Mouse (Mus musculus) small intestine, adult 2 months (tissue): Measurements from ENCODE around the gene Gm20662. TPM values are rescaled to one million over a fixed set of nuclear protein-coding genes. Genes with fewer than 3 reads are reported as not detected.

Experiments
- H3K27ac ChIP-seq: fragments of 200-500 bp; 2 replicates; pipeline ENCODE4 v1.5.1; 2012; ENCODE audit warnings: low read depth, low read length, control low read depth, inconsistent platforms; ENCODE audit not compliant: insufficient read depth
- H3K27me3 ChIP-seq: fragments of 200-500 bp; 2 replicates; pipeline ENCODE4 v1.6.1; 2012; ENCODE audit warnings: mild to moderate bottlenecking, moderate library complexity, low read length, inconsistent platforms; ENCODE audit not compliant: control insufficient read depth, insufficient read depth
- H3K36me3 ChIP-seq: fragments of 200-500 bp; 2 replicates; pipeline ENCODE4 v1.6.1; 2012; ENCODE audit warnings: mild to moderate bottlenecking, low read length, control low read depth, inconsistent platforms; ENCODE audit not compliant: control insufficient read depth, insufficient read depth
- H3K4me1 ChIP-seq: fragments of 200-500 bp; 2 replicates; pipeline ENCODE4 v1.6.1; 2012; ENCODE audit warnings: low read length, inconsistent platforms, mixed read lengths; ENCODE audit not compliant: control insufficient read depth, insufficient read depth, insufficient read length
- H3K4me3 ChIP-seq: fragments of 200-500 bp; 2 replicates; pipeline ENCODE4 v1.5.1; 2012; ENCODE audit warnings: low read depth, mild to moderate bottlenecking, control low read depth, inconsistent platforms, low read length, moderate library complexity
- CTCF ChIP-seq: fragments of 200-500 bp; IDR thresholded peaks from 2 replicates; pipeline ENCODE4 v1.5.1; 2012; ENCODE audit warnings: low read depth, mild to moderate bottlenecking, control low read depth, inconsistent platforms, low read length, moderate library complexity, mixed read lengths; ENCODE audit not compliant: insufficient replicate concordance, insufficient read length; ENCODE audit errors: extremely low read depth
- POLR2A ChIP-seq: fragments of 200-500 bp; IDR thresholded peaks from 2 replicates; pipeline ENCODE4 v1.6.1; 2012; ENCODE audit warnings: low read depth, mild to moderate bottlenecking, control low read depth, inconsistent platforms, low read length, moderate library complexity
- WGBS: fragments of 180-500 bp; shearing (Covaris S2); methylation state at CpG from one replicate; pipeline ENCODE4 v1.1.7; 2018; 5-methylcytosine and 5-hydroxymethylcytosine counted together
- polyA plus RNA-seq: library from polyadenylated mRNA; depleted of rRNA; stranded (reverse); fragments of >200 nt; gene quantifications from 2 replicates; pipeline ENCODE4 v1.2.3, GENCODE M21; 2012; rRNA removed

Gm20662 gene
- 0.46 TPM in 1 of 2 replicates, not detected in the other for polyA plus RNA-seq

DNA sequence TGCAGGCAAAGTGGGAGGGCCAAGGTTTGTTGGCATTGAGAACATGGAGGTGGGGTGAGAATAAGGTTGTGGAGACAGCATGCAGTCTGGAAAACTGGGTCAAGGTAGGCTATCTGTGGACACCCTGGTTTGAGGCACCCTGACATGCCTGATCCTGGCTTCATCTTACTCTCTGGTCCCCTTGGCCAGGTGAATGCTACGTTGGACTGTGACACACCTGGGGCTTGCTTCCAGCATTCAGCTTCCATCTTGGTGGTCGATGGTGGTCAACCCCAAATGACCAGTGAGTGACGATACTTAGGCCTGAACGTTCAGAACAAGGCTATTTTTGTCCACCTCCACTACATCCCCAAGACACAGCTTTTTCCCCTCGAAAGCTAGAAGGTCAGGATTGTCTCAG, at the start of gene Gm20662:
TSS of gene Gm20662 (plus strand) at position 301 of the 400 bp plus-strand sequence.
- Histone ChIP-seq H3K27me3 (no peaks in the 10 kb centered on the region), H3K4me3 (no peak within 1 kb of the TSS), H3K27ac (no peak within 1 kb of the TSS), H3K36me3 (no peaks in the 10 kb centered on the region), H3K4me1 (no peaks in the 10 kb centered on the region)
- 90% methylated on average over 5 of the region's 5 CpGs for WGBS
- TF ChIP-seq CTCF (no peak), POLR2A (no peak)

DNA sequence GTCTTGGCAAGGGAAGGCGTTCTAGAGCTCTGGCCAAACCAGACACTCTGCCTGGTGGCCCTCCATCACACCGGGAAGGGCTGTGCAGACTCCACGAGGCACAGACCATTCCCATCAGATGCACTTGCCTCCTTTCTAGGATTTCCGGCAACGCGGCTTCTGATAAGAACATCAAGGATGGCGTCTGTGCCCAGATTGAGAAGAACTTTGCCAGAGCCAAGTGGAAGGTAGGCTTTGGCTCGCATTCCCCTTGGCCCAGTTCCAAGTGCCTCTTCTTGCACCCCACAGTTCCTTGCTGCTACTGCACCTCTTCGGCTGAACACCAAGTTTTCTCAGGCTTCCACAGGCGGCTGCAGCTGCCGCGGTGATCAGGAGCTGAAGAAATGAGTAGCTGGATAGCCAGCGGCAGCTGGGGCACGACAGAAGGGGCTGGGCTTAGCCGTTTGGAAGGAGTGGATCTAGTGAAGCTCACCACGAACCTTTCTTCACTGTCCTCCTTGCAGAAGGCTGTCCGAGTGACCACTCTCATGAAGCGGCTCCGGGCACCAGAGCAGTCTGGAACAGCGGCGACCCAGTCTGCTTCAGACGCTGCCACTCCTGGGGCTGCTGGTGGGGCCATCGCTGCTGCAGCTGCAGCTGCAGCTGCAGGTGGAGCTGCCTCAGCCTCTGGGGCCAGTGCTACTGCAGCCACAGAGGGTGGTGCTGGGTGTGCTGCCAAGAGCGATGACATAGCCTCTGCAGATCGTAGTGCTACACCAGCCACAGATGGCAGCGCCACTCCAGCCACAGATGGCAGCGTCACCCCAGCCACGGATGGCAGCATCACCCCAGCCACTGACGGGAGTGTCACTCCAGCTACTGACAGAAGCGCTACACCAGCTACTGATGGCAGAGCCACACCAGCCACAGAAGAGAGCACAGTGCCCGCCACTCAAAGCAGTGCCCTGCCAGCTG, 48.6 kb upstream of the Gm20662 start:
- Histone ChIP-seq H3K27ac (no peak overlapping the region), H3K27me3 (no peaks in the 10 kb centered on the region), H3K36me3 (no peaks in the 10 kb centered on the region), H3K4me3 (no peak overlapping the region), H3K4me1 (no peaks in the 10 kb centered on the region; the same call in 1 of the 2 replicates)
- TF ChIP-seq CTCF (no peak), POLR2A (no peak)
- WGBS, result 61% methylated on average over 31 of the region's 31 CpGs

DNA sequence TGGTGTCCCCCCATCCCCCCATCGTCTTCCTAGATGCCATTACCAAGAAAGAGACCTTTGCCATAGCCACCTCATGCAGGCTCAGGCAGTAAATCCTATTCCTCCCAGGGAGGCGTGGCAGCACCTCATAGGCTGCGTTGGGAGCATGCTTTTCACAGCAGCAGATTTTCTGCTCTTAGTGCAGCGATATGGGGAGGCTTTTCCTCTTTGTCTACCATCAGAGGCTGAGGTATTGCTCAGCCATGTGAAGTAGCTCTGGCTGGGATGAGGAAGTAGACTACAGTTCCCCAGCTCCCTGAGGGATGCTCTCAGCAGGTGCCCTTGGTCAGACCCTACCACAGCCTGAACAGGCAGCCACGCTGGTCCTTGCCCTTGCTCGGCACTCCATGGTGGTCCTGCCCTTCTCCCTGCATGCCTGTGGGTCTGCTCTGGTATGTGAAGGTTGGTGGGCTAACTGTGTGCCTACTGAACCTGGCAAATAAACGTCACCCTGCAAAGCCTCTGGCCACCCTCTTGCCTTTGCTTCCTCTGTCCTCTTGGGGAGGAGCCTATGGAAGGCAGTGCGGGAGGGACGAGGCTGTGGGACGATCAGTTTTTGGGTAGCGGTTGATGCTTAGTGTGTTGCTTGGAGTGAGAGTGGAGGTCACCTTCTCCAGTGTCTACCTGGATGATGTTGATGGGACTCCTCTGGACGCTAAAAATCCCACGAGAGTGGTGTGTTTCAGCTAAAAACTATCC, 46.8 kb upstream of the Gm20662 start:
- TF ChIP-seq CTCF (no peak), POLR2A (no peak)
- WGBS, result 77% methylated on average over 13 of the region's 13 CpGs
- Histone ChIP-seq H3K4me3 (no peak overlapping the region), H3K36me3 (no peaks in the 10 kb centered on the region), H3K27ac (no peak overlapping the region), H3K27me3 (no peaks in the 10 kb centered on the region), H3K4me1 (no peaks in the 10 kb centered on the region; the same call in 1 of the 2 replicates)

DNA sequence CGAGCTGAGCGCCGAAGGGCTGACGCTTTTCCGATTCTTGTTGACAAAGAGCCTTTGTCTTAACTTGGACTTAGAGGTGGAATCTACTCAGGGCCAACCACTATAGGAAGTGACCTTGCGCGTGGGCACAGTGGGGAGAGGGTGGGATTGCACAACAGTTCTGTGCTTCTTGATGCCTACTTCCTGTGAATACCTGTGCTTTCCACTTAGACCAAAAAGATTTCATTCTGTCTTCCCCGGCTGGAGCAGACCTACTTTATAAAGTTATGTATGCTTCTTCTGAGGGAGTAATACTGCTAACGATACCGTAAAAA, 46.3 kb upstream of the Gm20662 start, which contains the start of gene Traip:
TSS of gene Traip (plus strand) at position 215 of the 314 bp plus-strand sequence.
- WGBS, result 84% methylated on average over 10 of the region's 10 CpGs
- Histone ChIP-seq H3K4me1 (no peaks in the 10 kb centered on the region; the same call in 1 of the 2 replicates), H3K27ac (no peak within 1 kb of the TSS), H3K4me3 (peak within 1 kb of the TSS; percentile 75), H3K36me3 (no peaks in the 10 kb centered on the region), H3K27me3 (no peaks in the 10 kb centered on the region)
- TF ChIP-seq CTCF (no peak), POLR2A (no peak)

DNA sequence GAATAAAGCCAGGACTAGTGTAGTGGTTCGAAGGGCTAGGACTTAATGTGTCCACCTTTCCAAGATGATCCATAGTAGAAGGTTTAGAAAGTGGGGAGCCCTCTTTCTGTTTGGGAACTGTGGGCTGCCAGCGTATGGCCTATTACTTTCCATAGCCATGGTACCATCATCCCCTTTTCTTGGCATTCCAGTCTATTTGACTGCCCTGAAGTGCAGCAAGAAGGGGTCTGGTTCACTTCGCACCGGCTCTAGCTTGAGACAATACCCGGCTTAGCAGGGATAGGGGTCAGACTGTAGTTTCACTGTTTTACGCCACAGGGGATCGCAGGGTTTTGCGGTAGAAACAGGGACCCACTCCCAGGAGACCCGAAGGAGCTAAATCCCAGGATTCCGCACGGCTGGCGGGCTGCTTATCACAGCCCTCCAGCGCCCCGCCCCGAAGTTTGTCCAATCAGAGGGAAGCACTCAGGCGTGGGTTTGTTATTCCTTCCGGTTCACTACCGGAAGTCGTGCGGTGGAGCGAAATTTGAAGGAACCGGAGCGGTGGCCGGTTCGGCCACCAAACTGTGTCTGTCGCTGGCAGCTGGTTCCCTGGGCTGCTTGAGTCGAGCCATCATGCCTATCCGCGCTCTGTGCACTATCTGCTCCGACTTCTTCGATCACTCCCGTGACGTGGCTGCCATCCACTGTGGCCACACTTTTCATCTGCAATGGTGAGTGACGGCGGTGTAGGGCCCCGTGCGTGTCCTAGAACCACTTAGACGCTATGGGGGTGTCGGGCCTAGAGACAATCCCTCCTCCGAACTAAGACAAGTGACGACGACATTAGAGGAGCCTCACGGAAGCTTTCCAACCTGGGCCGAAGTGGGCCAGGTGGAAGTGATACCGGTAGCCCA, 45.4 kb upstream of the Gm20662 start:
- peak overlapping the region; percentile 75 for H3K4me3 ChIP-seq
- H3K36me3 ChIP-seq, result no peaks in the 10 kb centered on the region
- H3K27ac ChIP-seq, result no peak overlapping the region
- no peaks in the 10 kb centered on the region for H3K27me3 ChIP-seq
- no peaks in the 10 kb centered on the region; the same call in 1 of the 2 replicates for H3K4me1 ChIP-seq
- 21% methylated on average over 45 of the region's 45 CpGs for WGBS
- TF ChIP-seq CTCF, result no peak
- TF ChIP-seq POLR2A, result peak; percentile 56; the same call in 1 of the 2 replicates

DNA sequence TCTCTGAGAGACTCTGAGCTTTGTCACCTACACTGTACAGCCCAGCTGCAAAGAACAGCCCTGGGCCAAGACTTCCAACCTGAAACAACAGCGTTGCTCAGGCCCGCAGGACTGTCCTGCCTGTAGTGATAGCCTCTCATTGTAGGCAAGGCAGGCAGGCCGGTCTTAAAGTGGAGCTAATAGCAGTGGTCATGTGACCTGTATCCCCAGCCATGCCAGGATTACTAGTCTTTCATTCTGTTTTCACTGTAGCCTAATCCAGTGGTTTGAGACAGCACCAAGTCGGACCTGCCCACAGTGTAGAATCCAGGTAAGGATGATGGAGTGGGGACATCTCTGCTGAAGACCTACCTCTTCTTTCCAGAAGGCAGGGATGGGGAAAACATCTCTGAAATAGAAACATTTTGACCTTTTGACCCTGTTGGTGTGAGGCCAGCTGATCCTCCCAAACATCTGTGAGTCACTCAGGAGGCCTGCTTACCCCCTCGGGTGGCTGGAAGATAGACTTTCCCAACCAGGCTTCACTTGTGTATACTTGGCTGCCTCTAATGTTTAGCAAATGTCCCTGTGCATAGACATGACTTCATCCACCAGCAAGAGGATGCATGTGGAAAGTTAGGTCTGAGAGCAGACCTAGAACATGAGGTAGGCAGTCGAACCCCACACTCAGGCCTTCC, 40.4 kb upstream of the Gm20662 start:
- peaks cover 2% of the 10 kb centered on the region; the same call in 1 of the 2 replicates for H3K36me3 ChIP-seq
- TF ChIP-seq POLR2A (no peak), CTCF (no peak)
- H3K27me3 ChIP-seq, result no peaks in the 10 kb centered on the region
- H3K27ac ChIP-seq, result no peak overlapping the region
- WGBS, result 73% methylated on average over 6 of the region's 6 CpGs
- no peak overlapping the region for H3K4me3 ChIP-seq
- H3K4me1 ChIP-seq, result no peaks in the 10 kb centered on the region; the same call in 1 of the 2 replicates
